Mouse (Mus musculus): ENCODE measurements around the gene Gm10638.

Gm10638 gene

GRCm38 (mm10) chr8:86745221-86745934 lies at the start of gene Gm10638, which contains the start of gene Siah1a:
Gene Gm10638 (plus strand): TSS chr8:86745699.
Gene Siah1a (minus strand): TSS chr8:86745934.
- DNase-seq, result peak; percentile 44 to 46

- DNase-seq, result no peak
These were observed 49.8 kb upstream of the Gm10638 start for GRCm38 (mm10) chr8:86695703-86696102.

GRCm38 (mm10) chr8:86698811-86699421 lies 46.6 kb upstream of the Gm10638 start:
- no peak for DNase-seq

- DNase-seq, result no peak
These were observed 46.0 kb upstream of the Gm10638 start for GRCm38 (mm10) chr8:86699471-86699870.

GRCm38 (mm10) chr8:86702453-86702852 lies 43.0 kb upstream of the Gm10638 start:
- no peak for DNase-seq

GRCm38 (mm10) chr8:86705317-86705716 lies 40.2 kb upstream of the Gm10638 start:
- DNase-seq, result no peak

- DNase-seq, result peak in 1 of 2 experiments; percentile 52
These were observed 38.7 kb upstream of the Gm10638 start for GRCm38 (mm10) chr8:86706756-86707155.

- DNase-seq, result peak; percentile 66 to 84
These were observed 37.6 kb upstream of the Gm10638 start for GRCm38 (mm10) chr8:86707873-86708272.

GRCm38 (mm10) chr8:86712594-86712993 lies 32.9 kb upstream of the Gm10638 start:
- DNase-seq, result no peak

GRCm38 (mm10) chr8:86713407-86714188 lies 31.9 kb upstream of the Gm10638 start:
- no peak for DNase-seq

GRCm38 (mm10) chr8:86718332-86718994 lies 27.0 kb upstream of the Gm10638 start:
- DNase-seq, result no peak

- no peak for DNase-seq
These were observed 26.1 kb upstream of the Gm10638 start for GRCm38 (mm10) chr8:86719368-86719767.

- no peak for DNase-seq
These were observed 24.6 kb upstream of the Gm10638 start for GRCm38 (mm10) chr8:86720756-86721459.

GRCm38 (mm10) chr8:86721490-86721889 lies 24.0 kb upstream of the Gm10638 start:
- no peak for DNase-seq

GRCm38 (mm10) chr8:86726959-86727358 lies 18.5 kb upstream of the Gm10638 start:
- no peak for DNase-seq

- no peak for DNase-seq
These were observed 17.1 kb upstream of the Gm10638 start for GRCm38 (mm10) chr8:86728224-86728950.

- DNase-seq, result no peak
These were observed 15.2 kb upstream of the Gm10638 start for GRCm38 (mm10) chr8:86730303-86730702.

GRCm38 (mm10) chr8:86730860-86731259 lies 14.6 kb upstream of the Gm10638 start:
- no peak for DNase-seq

- DNase-seq, result no peak
These were observed 11.3 kb upstream of the Gm10638 start for GRCm38 (mm10) chr8:86734171-86734570.

- DNase-seq, result no peak
These were observed 10.5 kb upstream of the Gm10638 start for GRCm38 (mm10) chr8:86734954-86735353.

GRCm38 (mm10) chr8:86735446-86736111 lies 9.9 kb upstream of the Gm10638 start:
- no peak for DNase-seq
